Mouse (Mus musculus): ENCODE measurements around the gene Rnf152.
A peak's percentile ranks its signal among the peaks of the same experiment; 100 is the strongest.

The Rnf152 gene

GRCm38 (mm10) chr1:105356291-105357011, at the start of gene Rnf152:
TSS of gene Rnf152 (minus strand) at chr1:105356710.
- peak; percentile 88 for DNase-seq

- no peak for DNase-seq
Measured at GRCm38 (mm10) chr1:105402853-105403252, 46.3 kb upstream of the Rnf152 start.

- DNase-seq, result no peak
Measured at GRCm38 (mm10) chr1:105384141-105384937, 27.8 kb upstream of the Rnf152 start.

- DNase-seq, result no peak
Measured at GRCm38 (mm10) chr1:105377546-105377945, 21.0 kb upstream of the Rnf152 start.

GRCm38 (mm10) chr1:105374618-105375017, 18.1 kb upstream of the Rnf152 start:
- peak in 1 of 2 experiments; percentile 48 for DNase-seq

- no peak for DNase-seq
Measured at GRCm38 (mm10) chr1:105362701-105363100, 6.2 kb upstream of the Rnf152 start.

GRCm38 (mm10) chr1:105358896-105359295, 2.4 kb upstream of the Rnf152 start:
- DNase-seq, result peak; percentile 44 to 45

GRCm38 (mm10) chr1:105355910-105356290, 610 bp downstream of the Rnf152 start:
- DNase-seq, result peak in 1 of 2 experiments; percentile 74

GRCm38 (mm10) chr1:105354901-105355891, 1.3 kb downstream of the Rnf152 start:
- peak; percentile 75 to 77 for DNase-seq

- DNase-seq, result no peak
Measured at GRCm38 (mm10) chr1:105351806-105352205, 4.7 kb downstream of the Rnf152 start.

GRCm38 (mm10) chr1:105342305-105342704, 14.2 kb downstream of the Rnf152 start:
- DNase-seq, result no peak

- DNase-seq, result no peak
Measured at GRCm38 (mm10) chr1:105340943-105341342, 15.6 kb downstream of the Rnf152 start.

- DNase-seq, result no peak
Measured at GRCm38 (mm10) chr1:105337397-105337796, 19.1 kb downstream of the Rnf152 start.

- DNase-seq, result no peak
Measured at GRCm38 (mm10) chr1:105336096-105336495, 20.4 kb downstream of the Rnf152 start.

- DNase-seq, result no peak
Measured at GRCm38 (mm10) chr1:105332087-105332731, 24.3 kb downstream of the Rnf152 start.

- DNase-seq, result no peak
Measured at GRCm38 (mm10) chr1:105331605-105332004, 24.9 kb downstream of the Rnf152 start.

- DNase-seq, result peak in 1 of 2 experiments; percentile 33
Measured at GRCm38 (mm10) chr1:105330581-105331320, 25.8 kb downstream of the Rnf152 start.

- no peak for DNase-seq
Measured at GRCm38 (mm10) chr1:105327789-105328188, 28.7 kb downstream of the Rnf152 start.

GRCm38 (mm10) chr1:105324636-105325035, 31.9 kb downstream of the Rnf152 start:
- no peak for DNase-seq

GRCm38 (mm10) chr1:105314010-105314800, 42.3 kb downstream of the Rnf152 start:
- DNase-seq, result no peak

GRCm38 (mm10) chr1:105312601-105312901, 44.0 kb downstream of the Rnf152 start:
- DNase-seq, result no peak
